In the genomic region with DNA sequence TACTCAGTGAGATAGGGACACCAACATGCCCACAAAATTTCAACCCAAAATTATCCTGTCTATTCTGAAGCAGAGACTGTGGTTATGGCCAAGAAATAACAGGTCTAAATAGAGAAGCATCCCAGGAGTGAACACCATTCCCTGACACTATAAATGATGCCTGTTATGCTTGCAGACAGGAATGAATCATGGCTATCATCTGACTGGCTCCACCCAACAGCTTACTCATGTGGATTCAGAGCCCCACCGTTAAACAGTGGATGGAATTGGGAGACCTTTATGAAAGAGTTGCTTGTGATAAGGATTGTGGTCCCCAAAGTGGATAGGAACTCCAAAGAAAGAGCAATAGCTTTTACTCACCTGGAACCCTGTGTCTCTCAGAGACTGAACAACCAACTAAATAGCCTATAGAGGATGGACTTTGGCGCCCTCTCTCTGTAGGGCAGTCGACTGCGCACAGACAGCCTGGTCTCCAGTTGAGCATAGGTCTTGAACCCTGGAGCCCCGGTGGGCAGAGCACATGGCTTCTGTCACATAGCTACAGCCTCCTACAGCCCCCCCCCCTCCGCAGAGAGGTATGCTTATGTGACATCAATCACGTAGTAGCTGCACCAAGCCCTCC, we compare ENCODE assay signal across 16 mouse cellular contexts.
DNase-seq lines count a peak whose midpoint lies in the region; ATAC-seq and TF ChIP-seq lines count a peak whose summit lies in the region.
"Had no signal": no experiment of that assay in that cellular context is flagged by ENCODE, and none has a peak within 500 bp of the region (broad histone marks: within the 10 kb centered on the region; RNA-seq: fewer than 3 reads in every experiment).

No protein-coding gene starts in this region.

- no peak for TF ChIP-seq EP300 in liver, embryonic 14.5 days (IDR thresholded peaks at IDR 0.05; ENCODE audit: low read depth)
- no peak for TF ChIP-seq EP300 in CH12.LX (IDR thresholded peaks at IDR 0.05; ENCODE audit: low read length)

- TF ChIP-seq RAD21 in CH12.LX (IDR thresholded peaks at IDR 0.05; ENCODE audit: low read depth, low read length) = peak; percentile 37

- H3K79me2 ChIP-seq in CH12.LX (replicated peaks; ENCODE audit: control insufficient read depth, extremely low read depth, insufficient read depth, poor library complexity, severe bottlenecking) = no peaks in the 10 kb centered on the region

- no peaks in the 10 kb centered on the region for H3K4me1 ChIP-seq in heart, embryonic 12.5 days (replicated peaks)
- no peaks in the 10 kb centered on the region for H3K4me1 ChIP-seq in liver, embryonic 14.5 days (replicated peaks; ENCODE audit: control insufficient read depth in 2 of 2, insufficient read depth in 2 of 2, low read length in 1 of 2)
- H3K4me1 ChIP-seq in liver, embryonic 12.5 days = no peaks in the 10 kb centered on the region
- H3K4me1 ChIP-seq in CH12.LX (ENCODE audit: control insufficient read depth in 1 of 2, insufficient read depth in 2 of 2) = no peaks in the 10 kb centered on the region; a peak in 1 of 4 replicates
- H3K4me1 ChIP-seq in neural tube, embryonic 15.5 days = no peaks in the 10 kb centered on the region
- H3K4me1 ChIP-seq: heart, embryonic 15.5 days; hindbrain, embryonic 15.5 days; limb, embryonic 15.5 days; neural tube, embryonic 13.5 days had no signal

- no peak overlapping the region for H3K9ac ChIP-seq in heart, embryonic 12.5 days
- H3K9ac ChIP-seq in liver, embryonic 14.5 days (replicated peaks) = no peak overlapping the region
- no peak overlapping the region for H3K9ac ChIP-seq in liver, embryonic 12.5 days
- H3K9ac ChIP-seq in CH12.LX (ENCODE audit: insufficient read depth, low read depth) = no peak overlapping the region
- H3K9ac ChIP-seq in neural tube, embryonic 15.5 days (replicated peaks) = no peak overlapping the region
- H3K9ac ChIP-seq: heart, embryonic 15.5 days; hindbrain, embryonic 15.5 days; limb, embryonic 15.5 days; neural tube, embryonic 13.5 days had no signal

- no peak overlapping the region for H3K4me2 ChIP-seq in heart, embryonic 12.5 days
- H3K4me2 ChIP-seq in liver, embryonic 14.5 days (ENCODE audit: low read depth) = no peak overlapping the region
- H3K4me2 ChIP-seq in liver, embryonic 12.5 days = no peak overlapping the region
- no peak overlapping the region for H3K4me2 ChIP-seq in CH12.LX (ENCODE audit: insufficient read depth, low read depth, poor library complexity, severe bottlenecking)
- no peak overlapping the region for H3K4me2 ChIP-seq in neural tube, embryonic 15.5 days
- H3K4me2 ChIP-seq: heart, embryonic 15.5 days; hindbrain, embryonic 15.5 days; limb, embryonic 15.5 days; neural tube, embryonic 13.5 days had no signal

- TF ChIP-seq CTCF in liver, embryonic 14.5 days (IDR thresholded peaks at IDR 0.05; ENCODE audit: low read depth) = peak; percentile 36
- TF ChIP-seq CTCF in CH12.LX (conservative IDR thresholded peaks at IDR 0.05 in 1 of 2, IDR thresholded peaks at IDR 0.05 in 1 of 2; ENCODE audit: low read depth in 2 of 2, low read length in 2 of 2) = peak in 1 of 2 experiments; percentile 43; a peak in 2 of 4 replicates

- H3K36me3 ChIP-seq in heart, embryonic 12.5 days = no peaks in the 10 kb centered on the region
- H3K36me3 ChIP-seq in liver, embryonic 14.5 days (replicated peaks; ENCODE audit: control insufficient read depth, insufficient read depth, low read depth) = no peaks in the 10 kb centered on the region
- no peaks in the 10 kb centered on the region for H3K36me3 ChIP-seq in liver, embryonic 12.5 days
- H3K36me3 ChIP-seq in CH12.LX (replicated peaks in 1 of 2; ENCODE audit: control insufficient read depth in 1 of 2, insufficient read depth in 1 of 2, low read length in 1 of 2) = no peaks in the 10 kb centered on the region
- H3K36me3 ChIP-seq in neural tube, embryonic 15.5 days = no peaks in the 10 kb centered on the region
- H3K36me3 ChIP-seq: heart, embryonic 15.5 days; hindbrain, embryonic 15.5 days; limb, embryonic 15.5 days; neural tube, embryonic 13.5 days had no signal

- H3K4me3 ChIP-seq in heart, embryonic 12.5 days = no peak overlapping the region
- no peak overlapping the region for H3K4me3 ChIP-seq in liver, embryonic 14.5 days (ENCODE audit: insufficient read depth in 1 of 2, low read depth in 2 of 2, low read length in 2 of 2)
- H3K4me3 ChIP-seq in liver, embryonic 12.5 days = no peak overlapping the region
- H3K4me3 ChIP-seq in CH12.LX (replicated peaks in 1 of 3; ENCODE audit: low read depth in 2 of 3, low read length in 2 of 3, poor library complexity in 1 of 3) = no peak overlapping the region
- no peak overlapping the region for H3K4me3 ChIP-seq in neural tube, embryonic 15.5 days (replicated peaks)
- H3K4me3 ChIP-seq: heart, embryonic 15.5 days; hindbrain, embryonic 15.5 days; limb, embryonic 15.5 days; neural tube, embryonic 13.5 days had no signal

- WGBS in heart, embryonic 12.5 days = 83% methylated on average over 7 of the region's 7 CpGs
- WGBS in liver, embryonic 14.5 days (ENCODE audit: insufficient replicate concordance) = 60% methylated on average over 7 of the region's 7 CpGs
- 76% methylated on average over 7 of the region's 7 CpGs for WGBS in liver, embryonic 12.5 days (ENCODE audit: insufficient replicate concordance)
- WGBS in neural tube, embryonic 15.5 days = 96% methylated on average over 7 of the region's 7 CpGs

- no peak for ATAC-seq in heart, embryonic 12.5 days (ENCODE audit: insufficient number of reproducible peaks, low FRiP score)
- no peak for ATAC-seq in liver, embryonic 14.5 days (ENCODE audit: insufficient read depth)
- no peak for ATAC-seq in liver, embryonic 12.5 days
- ATAC-seq in neural tube, embryonic 15.5 days (ENCODE audit: low FRiP score) = no peak
- ATAC-seq: forebrain, embryonic 16.5 days had no signal

- DNase-seq in heart, adult 11 months = peak; percentile 71
- DNase-seq in liver, embryonic 14.5 days (ENCODE audit: low read depth in 3 of 3, low spot score in 3 of 3) = no peak
- DNase-seq in CH12.LX (ENCODE audit: extremely low read depth) = peak; percentile 5
- DNase-seq in kidney, postnatal 25 days = peak; percentile 3 to 32
- DNase-seq in c-Kit-positive CD71-positive TER-119-positive erythroid progenitor cells, embryonic 14.5 days (ENCODE audit: low spot score) = no peak
- DNase-seq: cerebellum, postnatal 36 days; gastrocnemius, postnatal 14 days; right cerebral cortex, adult 18-20 months had no signal

- dilution Hi-C loops in CH12.LX (cut with MboI; ENCODE audit: extremely low pct_ligation_motif_present, extremely low pct_unique_long_range_greater_than_20kb, low sequenced_read_pairs) = no loop called here

- TF ChIP-seq POLR2A in CH12.LX (IDR thresholded peaks at IDR 0.05; ENCODE audit: low read depth, low read length) = no peak

- H3K9me3 ChIP-seq in heart, embryonic 12.5 days (replicated peaks) = no peaks in the 10 kb centered on the region
- no peaks in the 10 kb centered on the region for H3K9me3 ChIP-seq in liver, embryonic 14.5 days (ENCODE audit: control insufficient read depth, low read length)
- H3K9me3 ChIP-seq in liver, embryonic 12.5 days (replicated peaks) = no peaks in the 10 kb centered on the region
- H3K9me3 ChIP-seq in CH12.LX (replicated peaks; ENCODE audit: low read length) = no peaks in the 10 kb centered on the region
- no peaks in the 10 kb centered on the region for H3K9me3 ChIP-seq in neural tube, embryonic 15.5 days (replicated peaks)
- H3K9me3 ChIP-seq: heart, embryonic 15.5 days; hindbrain, embryonic 15.5 days; limb, embryonic 15.5 days; neural tube, embryonic 13.5 days had no signal

- H3K27ac ChIP-seq in heart, embryonic 12.5 days (ENCODE audit: poor library complexity, severe bottlenecking) = no peak overlapping the region
- no peak overlapping the region for H3K27ac ChIP-seq in liver, embryonic 14.5 days
- H3K27ac ChIP-seq in liver, embryonic 12.5 days = no peak overlapping the region
- no peak overlapping the region for H3K27ac ChIP-seq in CH12.LX (ENCODE audit: insufficient read depth, low read depth)
- H3K27ac ChIP-seq in neural tube, embryonic 15.5 days (replicated peaks) = no peak overlapping the region
- H3K27ac ChIP-seq: heart, embryonic 15.5 days; hindbrain, embryonic 15.5 days; limb, embryonic 15.5 days; neural tube, embryonic 13.5 days had no signal

- no peaks in the 10 kb centered on the region for H3K27me3 ChIP-seq in heart, embryonic 12.5 days (replicated peaks)
- H3K27me3 ChIP-seq in liver, embryonic 14.5 days (ENCODE audit: control insufficient read depth, insufficient read depth, low read length) = no peaks in the 10 kb centered on the region
- no peaks in the 10 kb centered on the region for H3K27me3 ChIP-seq in liver, embryonic 12.5 days (replicated peaks)
- H3K27me3 ChIP-seq in CH12.LX (replicated peaks) = no peaks in the 10 kb centered on the region
- H3K27me3 ChIP-seq in neural tube, embryonic 15.5 days (replicated peaks) = no peaks in the 10 kb centered on the region
- H3K27me3 ChIP-seq: heart, embryonic 15.5 days; hindbrain, embryonic 15.5 days; limb, embryonic 15.5 days; neural tube, embryonic 13.5 days had no signal

- in situ Hi-C loops in CH12.LX (cut with MboI; ENCODE audit: low pct_ligation_motif_present, low pct_unique_long_range_greater_than_20kb, low sequenced_read_pairs) = no loop called here

TF ChIP-seq in CH12.LX, 34 proteins besides CTCF, POLR2A, EP300 and RAD21:
- no peak for TF ChIP-seq JUN (IDR thresholded peaks at IDR 0.05; ENCODE audit: insufficient read depth, low read depth, low read length)
- peak; percentile 33; the same call in 1 of the 2 replicates for TF ChIP-seq SMC3 (IDR thresholded peaks at IDR 0.05; ENCODE audit: low read depth, low read length)
- no peak for TF ChIP-seq ZKSCAN1 (IDR thresholded peaks at IDR 0.05; ENCODE audit: borderline replicate concordance, low read depth, low read length)
TF ChIP-seq in CH12.LX: peak in this region for 1.

Comparison
In these comparisons a context has a peak if more than half of its experiments do, and no peak if none do; other contexts are left out.
1. DNase-seq: peak in heart, adult 11 months (single experiment), CH12.LX (single experiment) and kidney, postnatal 25 days (2 of 2); none in liver, embryonic 14.5 days (0 of 3) and c-Kit-positive CD71-positive TER-119-positive erythroid progenitor cells, embryonic 14.5 days (single experiment).